Mouse (Mus musculus): Measurements from ENCODE around the gene Srbd1. TPM values are rescaled to one million over a fixed set of nuclear protein-coding genes. Genes with fewer than 3 reads are reported as not detected.

The Srbd1 gene
- polyA plus RNA-seq, 1 experiment: 2.9 TPM

GRCm38 (mm10) chr17:86027577-86028199, 117.3 kb downstream of the Srbd1 start:
- WGBS: 72% methylated on average over 4 of the region's 4 CpGs
- H3K4me1 ChIP-seq (ENCODE audit: control insufficient read depth, insufficient read depth, low read length): no peaks in the 10 kb centered on the region
- no peak overlapping the region for H3K4me3 ChIP-seq (replicated peaks; ENCODE audit: extremely low read depth, low read depth, low read length)
- TF ChIP-seq POLR2A (IDR thresholded peaks at IDR 0.05; ENCODE audit: borderline replicate concordance, extremely low read depth, low read depth, low read length) (no peak), CTCF (IDR thresholded peaks at IDR 0.05; ENCODE audit: insufficient read depth, low read length) (no peak)
- no peak for DNase-seq

- no peak overlapping the region for H3K4me3 ChIP-seq (replicated peaks; ENCODE audit: extremely low read depth, low read depth, low read length)
- TF ChIP-seq CTCF (IDR thresholded peaks at IDR 0.05; ENCODE audit: insufficient read depth, low read length) (no peak), POLR2A (IDR thresholded peaks at IDR 0.05; ENCODE audit: borderline replicate concordance, extremely low read depth, low read depth, low read length) (no peak)
- WGBS: 87% methylated on average over 3 of the region's 3 CpGs
Observed at GRCm38 (mm10) chr17:86024589-86024988, 120.4 kb downstream of the Srbd1 start.

GRCm38 (mm10) chr17:86022366-86022765, 122.6 kb downstream of the Srbd1 start:
- no peaks in the 10 kb centered on the region for H3K4me1 ChIP-seq (ENCODE audit: control insufficient read depth, insufficient read depth, low read length)
- WGBS: 83% methylated on average over 4 of the region's 4 CpGs
- no peak for DNase-seq
- TF ChIP-seq POLR2A (IDR thresholded peaks at IDR 0.05; ENCODE audit: borderline replicate concordance, extremely low read depth, low read depth, low read length) (no peak), CTCF (IDR thresholded peaks at IDR 0.05; ENCODE audit: insufficient read depth, low read length) (no peak)
- no peak overlapping the region for H3K4me3 ChIP-seq (replicated peaks; ENCODE audit: extremely low read depth, low read depth, low read length)

More at GRCm38 (mm10) chr17:86024589-86024988, 120.4 kb downstream of the Srbd1 start:
- DNase-seq: no peak
- H3K4me1 ChIP-seq (ENCODE audit: control insufficient read depth, insufficient read depth, low read length): no peaks in the 10 kb centered on the region

- TF ChIP-seq POLR2A (IDR thresholded peaks at IDR 0.05; ENCODE audit: borderline replicate concordance, extremely low read depth, low read depth, low read length): no peak
- TF ChIP-seq CTCF (IDR thresholded peaks at IDR 0.05; ENCODE audit: insufficient read depth, low read length): no peak
- Histone ChIP-seq H3K4me1 (ENCODE audit: control insufficient read depth, insufficient read depth, low read length) (no peaks in the 10 kb centered on the region), H3K4me3 (replicated peaks; ENCODE audit: extremely low read depth, low read depth, low read length) (no peak overlapping the region)
- WGBS: 50% methylated on average over 1 of the region's 1 CpGs
- no peak for DNase-seq
Observed at GRCm38 (mm10) chr17:86021815-86022214, 123.2 kb downstream of the Srbd1 start.

GRCm38 (mm10) chr17:86021231-86021630, 123.7 kb downstream of the Srbd1 start:
- Histone ChIP-seq H3K4me1 (ENCODE audit: control insufficient read depth, insufficient read depth, low read length) (no peaks in the 10 kb centered on the region), H3K4me3 (replicated peaks; ENCODE audit: extremely low read depth, low read depth, low read length) (no peak overlapping the region)
- no peak for DNase-seq
- TF ChIP-seq CTCF (IDR thresholded peaks at IDR 0.05; ENCODE audit: insufficient read depth, low read length): no peak
- no peak for TF ChIP-seq POLR2A (IDR thresholded peaks at IDR 0.05; ENCODE audit: borderline replicate concordance, extremely low read depth, low read depth, low read length)
- WGBS: 88% methylated on average over 5 of the region's 5 CpGs

GRCm38 (mm10) chr17:86019793-86020192, 125.2 kb downstream of the Srbd1 start:
- no peak overlapping the region for H3K4me3 ChIP-seq (replicated peaks; ENCODE audit: extremely low read depth, low read depth, low read length)
- no peak for TF ChIP-seq POLR2A (IDR thresholded peaks at IDR 0.05; ENCODE audit: borderline replicate concordance, extremely low read depth, low read depth, low read length)
- no peak for DNase-seq
- no peaks in the 10 kb centered on the region for H3K4me1 ChIP-seq (ENCODE audit: control insufficient read depth, insufficient read depth, low read length)
- 72% methylated on average over 1 of the region's 1 CpGs for WGBS

- H3K4me1 ChIP-seq (ENCODE audit: control insufficient read depth, insufficient read depth, low read length): no peaks in the 10 kb centered on the region
- WGBS: 83% methylated on average over 4 of the region's 4 CpGs
- H3K4me3 ChIP-seq (replicated peaks; ENCODE audit: extremely low read depth, low read depth, low read length): no peak overlapping the region
- TF ChIP-seq CTCF (IDR thresholded peaks at IDR 0.05; ENCODE audit: insufficient read depth, low read length): no peak
- no peak for TF ChIP-seq POLR2A (IDR thresholded peaks at IDR 0.05; ENCODE audit: borderline replicate concordance, extremely low read depth, low read depth, low read length)
- DNase-seq: no peak
Observed at GRCm38 (mm10) chr17:86014246-86014645, 130.7 kb downstream of the Srbd1 start.

- peaks cover 2% of the 10 kb centered on the region; the same call in 1 of the 2 replicates for H3K4me1 ChIP-seq (ENCODE audit: control insufficient read depth, insufficient read depth, low read length)
- DNase-seq: no peak
- TF ChIP-seq CTCF (IDR thresholded peaks at IDR 0.05; ENCODE audit: insufficient read depth, low read length) (no peak), POLR2A (IDR thresholded peaks at IDR 0.05; ENCODE audit: borderline replicate concordance, extremely low read depth, low read depth, low read length) (no peak)
- H3K4me3 ChIP-seq (replicated peaks; ENCODE audit: extremely low read depth, low read depth, low read length): no peak overlapping the region
- whole genome bisulfite sequencing: 74% methylated on average over 1 of the region's 1 CpGs
Observed at GRCm38 (mm10) chr17:86012576-86012975, 132.4 kb downstream of the Srbd1 start.

GRCm38 (mm10) chr17:86011849-86012248, 133.1 kb downstream of the Srbd1 start:
- Histone ChIP-seq H3K4me1 (ENCODE audit: control insufficient read depth, insufficient read depth, low read length) (peaks cover 2% of the 10 kb centered on the region; the same call in 1 of the 2 replicates), H3K4me3 (replicated peaks; ENCODE audit: extremely low read depth, low read depth, low read length) (no peak overlapping the region)
- 95% methylated on average over 3 of the region's 3 CpGs for WGBS
- TF ChIP-seq POLR2A (IDR thresholded peaks at IDR 0.05; ENCODE audit: borderline replicate concordance, extremely low read depth, low read depth, low read length) (no peak), CTCF (IDR thresholded peaks at IDR 0.05; ENCODE audit: insufficient read depth, low read length) (no peak)
- no peak for DNase-seq

GRCm38 (mm10) chr17:86008401-86008800, 136.6 kb downstream of the Srbd1 start:
- Histone ChIP-seq H3K4me1 (ENCODE audit: control insufficient read depth, insufficient read depth, low read length) (peaks cover 2% of the 10 kb centered on the region; the same call in 1 of the 2 replicates), H3K4me3 (replicated peaks; ENCODE audit: extremely low read depth, low read depth, low read length) (no peak overlapping the region)
- TF ChIP-seq CTCF (IDR thresholded peaks at IDR 0.05; ENCODE audit: insufficient read depth, low read length) (no peak), POLR2A (IDR thresholded peaks at IDR 0.05; ENCODE audit: borderline replicate concordance, extremely low read depth, low read depth, low read length) (no peak)
- 51% methylated on average over 10 of the region's 10 CpGs for WGBS
- no peak for DNase-seq
